Comparison of ENCODE assay signal across 20 mouse cellular contexts in the genomic region with DNA sequence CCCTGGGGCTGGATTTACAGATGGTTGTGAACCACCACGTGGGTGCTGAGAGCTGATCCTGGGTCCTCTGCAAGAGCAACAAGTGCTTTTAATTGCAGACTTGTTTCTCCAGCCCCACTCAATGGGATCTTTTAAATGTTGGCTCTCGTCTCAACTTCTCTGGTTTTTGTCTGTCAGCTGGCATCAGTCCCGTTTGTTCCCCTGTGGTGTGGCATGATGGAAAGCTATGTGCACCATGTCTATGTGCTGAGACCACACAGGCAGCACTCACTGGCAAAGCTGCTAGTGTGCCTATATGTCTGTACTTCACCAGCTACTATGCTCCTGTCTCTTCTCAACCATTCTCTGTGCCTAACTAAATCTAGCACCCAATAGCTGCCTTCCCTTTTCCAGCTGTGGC. TPM values are rescaled to one million over a fixed set of nuclear protein-coding genes. Genes with fewer than 3 reads are reported as not detected.
"Had no signal": no experiment of that assay in that cellular context is flagged by ENCODE, and none has a peak within 500 bp of the region (broad histone marks: within the 10 kb centered on the region; RNA-seq: fewer than 3 reads in every experiment).

No protein-coding gene starts in this region.

- H3K4me1 ChIP-seq: midbrain, embryonic 12.5 days; neural tube, embryonic 15.5 days; stomach, embryonic 15.5 days had no signal

- DNase-seq: lung, adult 18-20 months; lung, postnatal 14 days; lung, postnatal 4 days; midbrain, embryonic 14.5 days; right cerebral cortex, postnatal 14 days; thymus, adult 2 months; thymus, postnatal 25 days; thymus, postnatal 4 days had no signal

- H3K4me2 ChIP-seq: lung, embryonic 15.5 days; midbrain, embryonic 12.5 days; neural tube, embryonic 13.5 days; neural tube, embryonic 15.5 days; stomach, embryonic 15.5 days had no signal

- H3K36me3 ChIP-seq: lung, embryonic 15.5 days had no signal

- H3K9ac ChIP-seq: lung, embryonic 15.5 days; midbrain, embryonic 12.5 days; neural tube, embryonic 13.5 days; neural tube, embryonic 15.5 days; stomach, embryonic 15.5 days had no signal

- ATAC-seq: lung, postnatal 0 days; midbrain, embryonic 16.5 days had no signal

- H3K4me3 ChIP-seq: lung, embryonic 15.5 days; midbrain, embryonic 10.5 days; midbrain, embryonic 12.5 days; myocyte; neural tube, embryonic 13.5 days; neural tube, embryonic 15.5 days; stomach, embryonic 15.5 days had no signal

- H3K9me3 ChIP-seq: lung, embryonic 15.5 days; midbrain, embryonic 10.5 days; midbrain, embryonic 12.5 days; neural tube, embryonic 13.5 days; neural tube, embryonic 15.5 days; stomach, embryonic 15.5 days had no signal

- H3K27ac ChIP-seq: lung, embryonic 15.5 days; midbrain, embryonic 10.5 days; midbrain, embryonic 12.5 days; neural tube, embryonic 13.5 days; neural tube, embryonic 15.5 days; stomach, embryonic 15.5 days; stomach, postnatal 0 days had no signal

- H3K27me3 ChIP-seq: lung, embryonic 15.5 days; midbrain, embryonic 12.5 days; neural tube, embryonic 13.5 days; neural tube, embryonic 15.5 days; stomach, embryonic 15.5 days had no signal

RNA-seq across cellular contexts. Expression of gene Lax1, which starts 28.4 kb away (rescaled TPM):
- polyA plus RNA-seq: midbrain, embryonic 14.5 days had no signal

RNA-seq across cellular contexts. Expression of gene Zbed6, which starts 57.6 kb away (rescaled TPM):
- polyA plus RNA-seq: liver, embryonic 16.5 days; lung, embryonic 15.5 days; lung, postnatal 0 days; midbrain, embryonic 10.5 days; midbrain, embryonic 12.5 days; midbrain, embryonic 14.5 days; midbrain, embryonic 16.5 days; neural tube, embryonic 11.5 days; neural tube, embryonic 13.5 days; neural tube, embryonic 15.5 days; stomach, embryonic 15.5 days; stomach, postnatal 0 days had no signal
